Mouse (Mus musculus) kidney, adult 18-20 months (tissue): Measurements from ENCODE around the gene Anapc2.

Source experiments
- DNase-seq: peaks from one replicate; pipeline ENCODE4 v3.0.0; 2021

The Anapc2 gene

DNA sequence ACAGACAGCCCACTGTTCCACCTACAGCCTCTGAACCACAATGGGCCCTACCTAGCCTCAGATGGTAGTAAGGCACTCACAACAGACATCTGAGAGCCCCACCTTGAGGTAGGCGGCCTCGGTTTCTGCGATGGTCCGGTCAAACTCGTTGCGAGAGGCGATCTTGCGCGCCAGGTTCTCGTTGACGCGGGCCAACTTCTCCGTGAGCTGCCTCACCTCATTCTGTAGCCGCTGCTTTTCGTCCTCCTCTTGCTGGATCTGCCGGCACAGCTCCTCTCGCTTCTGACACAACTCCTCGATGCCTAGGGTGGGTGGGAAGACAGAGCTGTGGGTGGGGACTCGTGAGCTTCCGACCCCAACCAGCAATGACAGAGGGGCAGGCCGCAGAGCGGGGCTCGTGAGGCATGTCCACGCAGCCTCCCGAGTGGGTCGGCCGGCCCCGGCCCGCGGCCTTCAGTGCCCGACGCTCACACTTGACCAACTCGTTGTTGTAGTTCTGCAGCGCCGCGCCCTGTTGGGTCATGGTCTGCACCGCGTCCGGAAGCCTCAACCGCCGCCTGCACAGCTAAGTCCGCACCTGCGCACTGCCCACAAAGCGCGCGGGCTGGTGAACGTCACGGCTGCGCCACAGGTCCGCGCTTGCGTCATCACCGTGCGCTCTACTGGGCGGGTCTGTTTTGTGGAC, at the start of gene Anapc2, which contains the start of gene Ssna1:
Gene Anapc2 (plus strand): TSS at position 652 of the 685 bp plus-strand sequence.
Gene Ssna1 (minus strand): TSS at position 612 of the 685 bp plus-strand sequence.
- DNase-seq, result peak; percentile 99

DNA sequence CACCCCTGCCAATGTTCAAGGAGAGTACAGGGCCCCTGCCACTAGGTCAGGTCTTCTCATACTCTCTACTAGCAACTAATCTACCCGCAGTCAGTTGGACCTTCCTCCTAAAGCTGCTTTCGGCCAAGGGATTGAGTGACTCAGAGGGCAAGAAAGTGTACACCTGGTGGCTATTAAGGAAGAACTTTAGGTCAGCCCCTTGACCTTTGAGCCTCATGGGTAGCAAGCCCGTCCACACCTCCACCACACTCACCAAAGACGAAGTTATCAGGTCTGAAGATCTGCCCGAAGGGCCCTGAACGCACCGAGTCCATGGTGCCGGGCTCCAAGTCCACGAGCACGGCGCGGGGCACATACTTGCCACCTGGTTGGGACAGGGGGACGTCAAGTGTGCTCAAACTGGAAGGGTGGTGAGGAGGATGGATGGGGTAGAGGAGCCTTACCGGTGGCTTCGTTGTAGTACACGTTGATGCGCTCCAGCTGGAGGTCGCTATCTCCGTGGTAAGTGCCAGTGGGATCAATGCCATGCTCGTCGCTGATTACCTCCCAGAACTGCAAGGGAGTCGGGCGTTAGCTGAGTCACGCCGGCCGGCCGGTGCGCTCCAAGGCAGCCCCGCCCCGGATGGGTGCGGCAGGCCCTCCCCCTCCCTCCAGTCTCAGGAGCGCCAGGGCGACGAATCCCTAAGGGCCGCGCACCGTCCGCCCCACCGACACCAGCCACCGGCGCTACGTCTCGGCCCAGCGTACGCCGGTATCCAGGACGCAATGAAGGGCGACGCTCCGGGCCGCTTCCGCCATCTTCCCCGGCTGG, 48.4 kb upstream of the Anapc2 start:
- DNase-seq, result peak; percentile 84

GRCm38 (mm10) chr2:25224492-25224765, 47.8 kb upstream of the Anapc2 start, which contains the start of gene Tubb4b:
TSS of gene Tubb4b (minus strand) at chr2:25224702.
- no peak for DNase-seq

- peak; percentile 96 for DNase-seq
These were observed 47.2 kb upstream of the Anapc2 start for GRCm38 (mm10) chr2:25224766-25225752.

- no peak for DNase-seq
These were observed 46.4 kb upstream of the Anapc2 start for GRCm38 (mm10) chr2:25225811-25226379.

DNA sequence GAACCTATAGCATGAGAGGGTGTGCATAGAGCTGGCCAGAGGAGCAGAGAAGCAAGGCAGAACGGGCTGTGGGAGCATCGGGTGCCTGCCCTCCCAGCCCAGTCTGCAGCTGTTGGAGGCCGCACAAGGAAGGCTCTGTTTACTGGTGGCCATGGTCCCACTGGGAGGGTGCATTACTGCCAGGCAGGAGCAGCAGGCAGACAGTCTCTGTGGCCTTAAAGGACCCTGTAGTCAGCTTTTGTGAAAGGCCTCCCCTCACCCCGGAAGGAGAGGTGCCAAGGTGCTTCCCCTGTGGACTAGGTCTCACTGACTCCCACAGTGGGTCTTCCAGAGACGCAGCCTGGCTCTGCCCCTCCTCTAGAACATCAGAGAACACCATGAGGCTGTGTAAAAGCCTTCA, 45.4 kb upstream of the Anapc2 start:
- DNase-seq, result no peak

- DNase-seq, result no peak
These were observed 44.9 kb upstream of the Anapc2 start for GRCm38 (mm10) chr2:25227406-25227805.

- DNase-seq, result peak; percentile 88
These were observed 43.8 kb upstream of the Anapc2 start for GRCm38 (mm10) chr2:25228431-25228889.

DNA sequence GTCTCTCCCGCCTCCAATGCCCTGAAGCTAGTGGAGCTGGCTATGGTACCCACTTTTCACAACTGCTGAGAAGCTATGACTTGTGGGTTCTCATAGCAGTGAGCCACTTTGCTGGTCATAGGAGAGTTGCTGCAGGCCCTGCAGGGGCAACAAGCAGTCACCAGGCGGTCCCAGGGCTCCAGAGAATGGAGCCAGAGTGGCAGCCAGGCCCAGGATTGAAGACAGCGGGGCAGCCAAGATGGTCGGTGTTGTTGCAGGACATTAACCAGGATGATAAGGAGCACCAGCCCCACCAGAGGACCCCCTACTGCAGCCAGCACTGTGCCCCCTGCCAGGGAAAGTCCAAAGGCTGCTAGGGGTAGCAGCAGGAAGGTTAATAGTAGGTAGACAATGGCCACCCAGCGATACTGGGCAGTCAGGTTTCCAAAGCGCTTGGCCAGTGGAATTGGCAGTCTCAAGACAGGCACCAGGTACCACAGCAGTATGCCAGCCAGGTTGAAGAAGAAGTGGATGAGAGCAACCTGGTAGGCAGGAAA, 43.2 kb upstream of the Anapc2 start:
- no peak for DNase-seq

- DNase-seq, result no peak
These were observed 42.7 kb upstream of the Anapc2 start for GRCm38 (mm10) chr2:25229582-25229981.

DNA sequence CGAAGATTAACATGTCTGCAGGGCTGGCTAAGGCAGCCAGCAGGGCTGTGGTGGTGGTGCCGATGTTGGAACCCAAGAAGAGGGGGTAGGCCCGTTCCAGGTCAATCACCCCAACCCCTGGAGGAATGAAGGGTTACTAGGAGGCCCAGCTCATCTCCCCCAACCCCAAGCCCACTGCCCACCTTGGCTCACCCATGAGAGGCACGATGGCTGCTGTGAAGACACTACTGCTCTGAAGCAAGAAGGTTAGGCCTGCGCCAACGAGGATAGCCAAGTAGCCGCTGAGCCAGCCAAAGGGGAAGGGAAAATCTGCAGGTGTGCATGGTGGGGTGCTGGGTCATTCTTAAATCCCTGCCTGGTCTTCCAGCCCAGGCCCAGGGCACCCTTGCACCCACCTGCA, 41.7 kb upstream of the Anapc2 start:
- no peak for DNase-seq

GRCm38 (mm10) chr2:25231038-25231437, 41.2 kb upstream of the Anapc2 start:
- no peak for DNase-seq

- no peak for DNase-seq
These were observed 38.9 kb upstream of the Anapc2 start for GRCm38 (mm10) chr2:25233421-25233820.

DNA sequence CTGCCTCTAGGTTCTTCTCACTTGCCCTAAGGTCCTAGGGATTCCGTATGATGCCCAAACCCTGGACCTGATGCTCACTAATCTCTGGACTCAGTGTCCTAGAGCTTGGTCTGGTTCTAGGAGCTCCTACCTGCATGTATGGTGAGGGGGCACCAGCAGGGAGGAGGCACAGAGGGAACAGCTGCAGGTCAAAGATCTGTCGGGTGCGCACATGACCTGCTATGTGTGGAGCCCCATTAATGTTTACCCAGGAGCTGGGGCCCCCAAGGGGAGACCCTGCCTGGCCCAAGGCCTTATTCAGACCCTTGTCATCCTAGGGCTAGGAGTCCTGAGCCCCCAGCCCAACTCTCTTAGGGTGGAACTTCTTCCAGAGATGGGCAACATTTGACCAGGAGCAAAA, 38.2 kb upstream of the Anapc2 start, which contains the start of gene Slc34a3:
Gene Slc34a3 (minus strand): TSS at position 315 of the 400 bp plus-strand sequence.
- peak; percentile 40 for DNase-seq

- peak; percentile 49 for DNase-seq
These were observed 37.6 kb upstream of the Anapc2 start for GRCm38 (mm10) chr2:25234551-25235220.

DNA sequence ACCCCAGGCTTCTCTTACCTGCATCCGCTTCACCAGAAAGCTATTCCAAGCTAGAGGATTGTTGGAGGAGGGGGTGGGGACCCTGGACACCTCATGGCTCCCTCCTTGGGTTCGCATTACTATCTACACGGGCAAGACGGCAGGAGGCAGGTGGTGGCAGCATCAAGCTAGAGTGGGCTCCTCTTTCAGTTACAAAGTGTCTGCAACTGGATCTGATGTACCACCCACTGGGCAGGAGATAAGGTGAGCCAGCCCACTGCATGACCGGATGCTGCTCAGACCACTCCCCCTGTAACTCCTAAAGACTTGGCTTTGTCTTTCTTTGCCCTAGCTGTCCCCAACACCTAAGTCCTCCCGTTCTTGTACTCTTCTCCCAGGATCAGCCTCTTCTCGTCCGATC, 35.7 kb upstream of the Anapc2 start, which contains the start of gene Rnf224:
Gene Rnf224 (minus strand): TSS at position 174 of the 400 bp plus-strand sequence.
- DNase-seq, result no peak

GRCm38 (mm10) chr2:25237522-25237921, 34.8 kb upstream of the Anapc2 start:
- DNase-seq, result peak; percentile 57

DNA sequence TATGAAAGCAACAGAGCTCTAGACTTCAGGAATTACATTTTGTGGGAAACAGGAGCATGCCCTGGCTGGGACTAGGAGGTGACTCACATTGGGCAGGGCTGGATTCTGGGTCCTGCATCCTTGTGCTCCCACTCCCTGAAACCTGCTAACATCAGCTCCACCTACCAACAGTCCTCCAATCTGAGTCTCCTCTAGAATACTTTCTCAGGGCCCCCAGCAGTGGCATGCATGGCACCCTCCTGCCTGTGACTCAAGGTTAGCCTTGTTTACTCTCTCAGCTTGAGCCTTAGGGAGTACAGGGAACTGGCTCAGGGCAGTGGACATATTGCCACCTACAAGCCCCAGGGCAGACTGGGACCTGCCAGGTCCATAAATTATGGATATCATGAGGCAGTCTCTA, 34.2 kb upstream of the Anapc2 start:
- no peak for DNase-seq

DNA sequence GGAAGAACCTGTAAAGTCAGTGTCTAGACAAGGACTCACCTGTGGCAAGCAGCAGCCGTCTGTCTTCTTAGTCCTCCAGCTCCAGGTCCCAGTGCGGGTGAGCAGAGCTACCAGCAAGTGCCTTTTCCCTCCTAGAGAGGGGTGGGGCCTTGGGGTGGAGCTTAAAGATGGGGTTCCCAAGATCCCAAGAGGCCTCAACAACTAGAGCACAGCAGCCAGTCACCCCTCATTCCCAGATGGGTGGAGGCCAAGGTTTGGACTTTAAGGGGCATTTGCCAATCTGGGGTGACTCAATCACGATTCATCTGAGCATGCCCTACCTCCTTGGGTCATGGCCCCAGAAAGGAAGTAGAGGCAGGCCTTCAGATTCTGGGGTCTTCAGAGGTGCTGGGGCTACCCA, 32.5 kb upstream of the Anapc2 start:
- DNase-seq, result no peak

GRCm38 (mm10) chr2:25240310-25240709, 32.0 kb upstream of the Anapc2 start:
- no peak for DNase-seq

GRCm38 (mm10) chr2:25240723-25241437, 31.4 kb upstream of the Anapc2 start:
- peak; percentile 83 for DNase-seq
